Mouse (Mus musculus): ENCODE results near the gene Nek4.

Gene Nek4

GRCm38 (mm10) chr14:30974204-30974603 lies 23.0 kb downstream of the Nek4 start:
- DNase-seq: peak; percentile 21

- no peak for DNase-seq
These were observed 25.0 kb downstream of the Nek4 start for GRCm38 (mm10) chr14:30976222-30976621.

- no peak for DNase-seq
These were observed 45.2 kb downstream of the Nek4 start for GRCm38 (mm10) chr14:30996417-30996816.

GRCm38 (mm10) chr14:31000356-31000755 lies 49.2 kb downstream of the Nek4 start:
- no peak for DNase-seq

GRCm38 (mm10) chr14:31000816-31001306 lies 49.7 kb downstream of the Nek4 start:
- DNase-seq: no peak

- peak; percentile 82 for DNase-seq
These were observed 50.4 kb downstream of the Nek4 start, which contains the start of the genes Glt8d1 and Spcs1 for GRCm38 (mm10) chr14:31001307-31002205. Gene Glt8d1, plus strand, starts transcription at chr14:31001400. Gene Spcs1, minus strand, starts transcription at chr14:31001672.

- no peak for DNase-seq
These were observed 53.4 kb downstream of the Nek4 start for GRCm38 (mm10) chr14:31004527-31004926.

GRCm38 (mm10) chr14:31006779-31007178 lies 55.6 kb downstream of the Nek4 start:
- DNase-seq: no peak

GRCm38 (mm10) chr14:31011588-31011987 lies 60.4 kb downstream of the Nek4 start:
- no peak for DNase-seq

- no peak for DNase-seq
These were observed 62.8 kb downstream of the Nek4 start for GRCm38 (mm10) chr14:31013928-31014327.

GRCm38 (mm10) chr14:31016063-31016462 lies 64.9 kb downstream of the Nek4 start:
- no peak for DNase-seq

GRCm38 (mm10) chr14:31017854-31018253 lies 66.7 kb downstream of the Nek4 start:
- DNase-seq: no peak

GRCm38 (mm10) chr14:31018860-31019291 lies 67.7 kb downstream of the Nek4 start, which contains the start of the genes Pbrm1 and Gnl3:
Gene Pbrm1, plus strand, starts transcription at chr14:31019138.
Gene Gnl3, minus strand, starts transcription at chr14:31019152.
- DNase-seq: peak; percentile 95

GRCm38 (mm10) chr14:31019331-31020205 lies 68.4 kb downstream of the Nek4 start:
- DNase-seq: no peak

- DNase-seq: no peak
These were observed 71.4 kb downstream of the Nek4 start for GRCm38 (mm10) chr14:31022579-31022978.

GRCm38 (mm10) chr14:31025785-31026184 lies 74.6 kb downstream of the Nek4 start:
- no peak for DNase-seq

Measured in cerebellum, adult 9-10 months (tissue).